Mouse (Mus musculus) lung, postnatal 0 days (tissue): ENCODE measurements around the gene Cmss1.

Experiments
- CTCF ChIP-seq: IDR thresholded peaks from 2 replicates; pipeline ENCODE4 v1.5.1; 2016; ENCODE audit warnings: antibody characterized with exemption, mild to moderate bottlenecking
- EP300 ChIP-seq: IDR thresholded peaks from 2 replicates; pipeline ENCODE4 v1.6.1; 2016; ENCODE audit warnings: antibody characterized with exemption, mild to moderate bottlenecking, control low read depth

DNA sequence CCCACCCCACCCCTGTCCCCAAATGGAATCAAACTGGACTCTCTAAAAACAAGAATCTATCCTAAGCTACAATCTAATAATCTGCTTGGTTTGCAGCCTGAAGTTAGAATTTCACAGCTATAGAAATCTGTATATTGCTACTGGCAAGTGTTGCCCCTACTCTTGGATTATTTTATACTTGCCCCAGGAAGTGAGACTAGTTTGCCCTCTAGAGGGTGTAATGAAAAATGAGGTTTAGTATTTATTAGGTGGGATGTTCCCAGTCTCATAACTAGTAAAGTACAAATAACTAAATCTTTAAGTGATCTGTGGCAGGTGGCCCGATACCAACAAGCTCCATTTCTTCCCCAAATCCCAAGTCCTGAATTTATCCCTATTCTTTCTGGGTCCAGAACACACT, 29.1 kb downstream of the Cmss1 start:
- TF ChIP-seq CTCF: peak; percentile 58
- TF ChIP-seq EP300: no peak
